Mouse (Mus musculus) right cerebral cortex, adult 18-20 months (tissue): ENCODE results near the gene Cxcr3.

ENCODE experiments used
- DNase-seq: peaks from one replicate; pipeline ENCODE4 v3.0.0; 2022; ENCODE audit warnings: mixed read lengths

Cxcr3 gene

GRCm38 (mm10) chrX:101733828-101734319 is at the start of gene Cxcr3:
TSS of gene Cxcr3 (minus strand) at chrX:101734269.
- DNase-seq: no peak

GRCm38 (mm10) chrX:101772035-101772434 is 38.0 kb upstream of the Cxcr3 start:
- DNase-seq: peak; percentile 26

DNA sequence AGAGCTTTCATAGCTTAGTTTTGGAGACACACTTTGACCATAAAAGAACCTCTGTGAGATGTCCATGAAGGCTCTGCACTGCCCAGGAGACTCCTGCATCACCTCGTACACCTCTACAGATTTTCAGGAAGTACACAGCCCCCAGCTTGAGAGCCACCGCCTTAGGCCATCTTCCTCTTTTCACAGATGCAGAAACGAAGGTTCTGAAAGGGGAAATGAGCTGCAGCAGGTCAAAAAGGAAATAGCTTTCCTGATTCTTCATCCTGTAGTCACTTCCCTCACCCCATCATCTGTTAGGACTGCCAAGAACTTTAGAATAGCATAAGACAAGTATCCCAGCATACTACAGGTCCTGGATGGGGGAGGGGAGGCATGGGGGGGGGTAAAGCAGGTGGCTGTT is 36.2 kb upstream of the Cxcr3 start:
- DNase-seq: no peak

- no peak for DNase-seq
These were observed 35.4 kb upstream of the Cxcr3 start for GRCm38 (mm10) chrX:101769478-101769877.

DNA sequence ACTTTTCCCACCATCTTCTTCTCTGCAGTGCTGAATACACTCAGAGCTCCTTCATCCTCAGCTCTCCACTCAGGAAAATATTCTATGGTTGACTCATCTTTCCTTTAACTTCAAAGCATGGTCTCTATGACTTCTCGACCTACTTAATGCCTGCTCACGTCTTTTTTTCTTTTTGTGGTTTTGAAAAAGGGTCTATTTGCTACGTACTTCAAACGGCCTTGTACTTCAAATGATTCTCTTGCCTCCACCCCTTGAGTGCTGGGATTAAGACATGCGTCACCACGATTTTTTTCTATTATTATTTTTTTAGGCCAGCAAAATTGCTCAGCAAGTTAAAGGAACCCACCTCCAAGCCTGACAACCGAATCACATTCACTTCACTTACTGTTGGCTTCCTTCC is 33.2 kb upstream of the Cxcr3 start:
- DNase-seq: no peak

GRCm38 (mm10) chrX:101765111-101765510 is 31.0 kb upstream of the Cxcr3 start:
- DNase-seq: peak; percentile 34

DNA sequence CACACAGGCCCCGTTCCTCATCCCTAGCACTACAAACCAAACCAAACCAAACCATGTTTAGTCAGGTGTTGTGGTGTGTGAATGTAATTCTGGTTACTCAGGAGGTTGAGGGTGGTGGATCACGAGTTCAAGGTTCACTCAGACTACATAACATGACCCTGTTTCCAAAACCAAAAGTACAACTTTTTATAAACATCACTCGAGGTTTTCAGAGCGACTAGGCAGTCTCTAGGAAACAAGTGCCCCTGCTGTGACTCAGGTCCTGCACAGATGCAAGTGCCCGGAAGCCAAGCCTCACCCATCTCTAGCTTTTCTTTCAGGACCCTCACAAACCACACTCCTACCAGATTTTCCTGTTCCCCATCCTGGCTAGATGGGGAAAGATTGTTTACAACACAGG is 30.6 kb upstream of the Cxcr3 start:
- DNase-seq: no peak

- peak; percentile 34 for DNase-seq
These were observed 20.4 kb upstream of the Cxcr3 start for GRCm38 (mm10) chrX:101754478-101754877.

- no peak for DNase-seq
These were observed 16.1 kb upstream of the Cxcr3 start for GRCm38 (mm10) chrX:101750144-101750543.

DNA sequence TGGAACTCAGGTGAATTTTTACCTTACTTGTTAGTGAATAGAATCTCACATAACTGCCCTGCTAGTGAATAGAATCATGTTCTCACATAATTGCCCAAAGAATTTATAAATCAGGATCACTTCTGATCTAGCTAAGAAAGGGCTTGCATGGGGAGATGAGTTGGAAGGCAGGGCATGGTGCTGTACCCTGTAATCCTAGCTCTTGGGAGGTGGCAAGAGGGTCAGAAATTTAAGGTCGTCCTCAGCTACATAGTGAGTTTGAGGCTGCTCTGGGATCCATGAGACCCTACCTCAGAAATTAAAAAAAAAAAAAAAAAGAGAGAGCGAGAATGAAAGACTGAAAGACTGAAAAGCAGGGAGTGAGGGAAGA is 7.0 kb upstream of the Cxcr3 start:
- DNase-seq: no peak

GRCm38 (mm10) chrX:101740335-101741063 is 6.4 kb upstream of the Cxcr3 start:
- peak; percentile 45 for DNase-seq

GRCm38 (mm10) chrX:101737201-101737600 is 3.1 kb upstream of the Cxcr3 start:
- no peak for DNase-seq

DNA sequence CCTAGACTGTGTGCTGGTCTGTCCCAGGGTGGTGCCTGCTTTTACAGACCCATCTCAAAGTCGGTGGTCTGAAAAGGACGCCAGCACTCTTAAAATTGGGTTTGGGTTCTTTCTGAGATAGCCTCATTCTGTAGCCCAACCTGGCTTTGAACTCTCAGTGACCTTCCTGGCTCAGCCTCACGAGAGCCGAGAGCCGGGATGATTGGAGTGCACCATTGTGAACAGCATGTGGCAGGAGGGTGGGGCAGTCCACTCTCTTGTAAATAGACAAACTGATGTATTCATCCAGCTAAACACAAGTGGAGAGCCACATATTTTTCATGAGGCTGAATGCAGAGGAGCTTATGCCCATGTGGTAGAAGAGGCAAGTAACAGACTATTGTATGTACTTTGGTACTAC is 912 bp upstream of the Cxcr3 start:
- no peak for DNase-seq

- DNase-seq: no peak
These were observed 781 bp downstream of the Cxcr3 start for GRCm38 (mm10) chrX:101733288-101733687.

GRCm38 (mm10) chrX:101732644-101733043 is 1.4 kb downstream of the Cxcr3 start:
- no peak for DNase-seq

GRCm38 (mm10) chrX:101730010-101730409 is 4.1 kb downstream of the Cxcr3 start:
- DNase-seq: no peak

GRCm38 (mm10) chrX:101720401-101720800 is 13.7 kb downstream of the Cxcr3 start:
- no peak for DNase-seq

- no peak for DNase-seq
These were observed 29.0 kb downstream of the Cxcr3 start for GRCm38 (mm10) chrX:101705111-101705510.

- DNase-seq: no peak
These were observed 35.8 kb downstream of the Cxcr3 start for GRCm38 (mm10) chrX:101698232-101698631.

GRCm38 (mm10) chrX:101697537-101697936 is 36.5 kb downstream of the Cxcr3 start:
- no peak for DNase-seq

DNA sequence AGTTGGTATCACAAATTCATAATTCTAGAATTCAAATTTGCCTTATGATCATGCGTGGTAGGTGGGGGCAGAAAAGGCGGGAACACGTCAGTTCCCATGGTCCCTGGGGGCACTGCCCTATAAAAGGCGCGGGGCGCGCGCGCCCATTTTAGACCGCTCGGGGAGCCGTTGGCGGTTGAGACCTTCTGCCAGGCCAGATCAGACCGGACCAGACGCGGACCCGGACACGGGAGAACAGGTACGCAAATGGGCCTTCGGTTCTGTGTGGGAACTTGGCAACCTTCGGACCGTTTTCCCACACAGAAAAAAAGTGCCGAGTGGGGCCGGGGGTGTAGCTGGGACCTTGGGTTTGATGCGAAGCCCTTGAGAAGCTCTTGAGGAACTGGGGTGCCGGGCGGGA is 38.4 kb downstream of the Cxcr3 start:
- no peak for DNase-seq
